Mouse (Mus musculus) adrenal gland, adult 18-20 months (tissue): ENCODE measurements around the gene Spata2l. TPM values are rescaled to one million over a fixed set of nuclear protein-coding genes. Genes with fewer than 3 reads are reported as not detected.
"Not testable (repeated sequence)": the region's sequence is repeated elsewhere in the genome, so short reads cannot be mapped to it uniquely, and the experiment has no call there.

Experiments used
- DNase-seq, 2 experiments: peaks; one replicate each; pipeline ENCODE4 v3.0.0; 2021 to 2022; ENCODE audit warnings: low spot score in 2 of 2
- total RNA-seq, 2 experiments: library from RNA; stranded (reverse); gene quantifications; 1 replicate in 1 of 2; 2 replicates in 1 of 2; pipeline ENCODE4 v1.2.3; 2021

Spata2l gene
- total RNA-seq, 2 experiments from 2014 or later = 10.5 to 14.2 TPM

DNA sequence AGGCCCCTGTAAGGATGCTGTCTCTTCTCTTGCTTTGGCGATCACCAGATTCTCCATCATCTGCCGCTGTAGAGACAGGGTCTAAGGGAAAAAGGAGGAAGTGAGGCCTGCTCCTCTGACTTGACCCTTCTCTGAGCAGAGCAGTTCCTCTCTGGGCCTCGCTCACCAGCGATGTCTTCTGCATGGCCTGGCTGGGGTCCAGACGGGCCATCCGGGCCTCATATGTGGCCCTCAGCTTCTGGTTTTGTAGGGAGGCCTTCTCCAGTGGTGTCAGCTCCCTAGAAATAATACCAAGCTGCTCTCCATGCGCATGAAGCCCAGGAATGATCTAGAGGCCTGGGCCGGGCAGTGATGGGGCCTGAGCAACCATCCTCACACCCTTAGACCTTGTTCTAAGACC is 12.6 kb upstream of the Spata2l start:
- DNase-seq = no peak

DNA sequence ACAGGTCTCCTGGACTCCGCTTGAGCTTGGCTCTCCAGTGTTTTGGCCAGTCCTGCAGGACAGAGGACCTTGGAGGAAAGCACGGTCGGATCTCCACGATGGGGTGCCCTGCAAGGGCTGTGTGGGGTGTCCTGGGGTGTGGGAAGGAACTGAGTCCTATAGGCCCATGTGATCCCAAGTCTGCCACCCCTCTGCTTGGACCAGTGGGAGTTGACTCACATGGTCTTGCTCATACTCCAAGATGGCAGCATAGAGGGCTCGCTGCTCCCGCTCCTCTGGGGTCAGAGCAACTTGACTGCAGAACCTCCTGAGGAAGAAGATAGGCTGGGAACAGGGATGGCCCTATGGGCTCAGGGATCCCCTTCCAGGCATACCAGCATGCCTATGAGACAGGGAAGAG is 11.7 kb upstream of the Spata2l start:
- DNase-seq = no peak

DNA sequence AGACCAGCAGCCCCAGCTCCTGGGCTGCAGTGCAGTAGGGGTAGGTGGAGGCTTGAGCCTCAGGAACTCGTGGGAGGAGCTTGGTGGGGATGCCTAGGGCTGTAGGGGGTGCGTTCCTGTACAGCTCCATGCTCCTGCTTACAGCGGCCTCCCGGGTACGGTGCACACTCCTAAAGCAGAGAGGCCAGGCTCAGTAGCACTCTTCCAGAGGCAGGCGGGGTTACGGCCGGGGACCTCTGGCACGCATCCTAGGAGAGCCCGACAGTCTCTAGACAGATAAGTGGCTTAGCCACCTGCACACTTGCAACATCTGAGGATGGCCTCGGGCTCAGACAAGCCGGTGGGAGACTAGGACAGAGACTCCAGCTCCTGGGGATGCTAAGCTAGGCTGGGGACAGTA is 9.5 kb upstream of the Spata2l start:
- no peak for DNase-seq

DNA sequence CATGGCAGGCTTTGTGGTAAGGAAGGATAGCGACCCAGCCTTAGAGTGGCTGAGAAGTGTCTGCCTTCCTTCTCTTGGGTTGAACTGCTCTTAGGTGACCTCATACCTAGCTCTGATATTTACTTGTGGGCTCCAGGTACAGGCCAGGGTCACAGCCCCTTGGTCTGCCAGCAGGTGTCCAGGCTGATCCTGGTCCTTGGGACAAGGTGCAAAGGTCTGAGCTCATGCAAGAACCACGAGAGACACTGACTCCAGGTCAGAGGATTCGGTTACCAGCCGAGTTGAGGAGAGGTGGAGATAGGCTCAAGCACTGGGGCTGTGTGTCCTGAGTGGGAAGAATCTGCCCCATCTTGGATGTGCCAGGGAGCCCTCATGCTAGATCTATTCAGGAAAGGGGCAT is 8.3 kb upstream of the Spata2l start:
- no peak for DNase-seq

DNA sequence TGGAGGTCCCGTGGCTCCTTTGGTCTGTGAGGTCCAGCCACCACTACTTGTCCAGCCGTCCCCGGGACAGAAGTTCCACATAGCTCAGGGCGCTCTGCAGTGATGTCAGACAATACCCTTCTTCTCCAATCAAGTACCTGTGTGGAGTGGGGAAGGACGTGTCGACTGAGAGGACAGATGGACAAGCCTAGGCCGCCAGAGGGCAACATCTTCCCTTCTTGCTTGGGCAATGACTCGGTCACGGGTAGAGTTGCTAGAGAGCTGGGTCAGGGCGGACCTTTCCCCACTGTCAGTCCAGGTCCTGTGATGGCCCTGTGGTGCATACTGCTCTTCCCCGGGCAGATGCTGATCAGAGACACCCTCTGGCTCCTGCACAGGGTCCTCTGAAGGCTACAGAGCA is 7.0 kb upstream of the Spata2l start:
- no peak for DNase-seq

DNA sequence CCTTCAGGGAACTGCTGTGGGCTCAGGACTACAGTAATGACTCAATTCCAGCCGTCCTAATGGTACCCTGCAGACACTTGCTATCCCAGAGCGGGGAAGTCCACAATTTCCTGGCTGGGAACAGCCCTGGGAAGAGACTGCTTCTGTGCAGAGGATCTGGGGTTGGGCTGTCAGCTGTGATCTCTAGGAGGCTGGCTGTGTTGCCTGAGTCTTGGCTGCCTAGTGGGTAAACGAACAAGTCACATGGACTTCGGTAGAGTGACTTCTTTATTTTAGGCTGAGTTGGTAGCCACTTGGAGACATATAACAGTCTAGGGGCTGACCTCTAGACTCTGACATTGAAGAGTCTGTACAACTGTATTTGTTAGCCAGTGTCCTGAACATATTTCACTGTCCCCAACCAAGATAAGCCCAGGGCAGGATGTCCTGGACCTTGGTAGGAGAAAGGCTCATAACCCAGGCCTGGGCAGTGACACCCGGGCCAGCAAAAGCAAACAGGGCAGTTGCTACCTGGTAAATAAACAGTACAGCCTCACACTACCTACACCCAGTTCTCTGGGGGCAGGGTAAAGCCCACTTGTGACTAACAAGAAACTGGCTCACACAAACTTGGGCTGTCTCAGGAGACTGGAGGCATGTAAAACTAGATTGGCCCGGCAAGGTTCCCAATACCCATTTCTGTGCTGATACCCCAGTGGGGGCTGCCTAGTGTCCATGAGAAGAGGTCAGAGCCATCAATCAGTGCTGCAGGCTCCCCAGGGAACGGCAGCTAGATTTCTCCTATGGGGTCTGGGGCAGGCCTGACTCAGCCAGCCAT is 6.3 kb upstream of the Spata2l start:
- DNase-seq = no peak

DNA sequence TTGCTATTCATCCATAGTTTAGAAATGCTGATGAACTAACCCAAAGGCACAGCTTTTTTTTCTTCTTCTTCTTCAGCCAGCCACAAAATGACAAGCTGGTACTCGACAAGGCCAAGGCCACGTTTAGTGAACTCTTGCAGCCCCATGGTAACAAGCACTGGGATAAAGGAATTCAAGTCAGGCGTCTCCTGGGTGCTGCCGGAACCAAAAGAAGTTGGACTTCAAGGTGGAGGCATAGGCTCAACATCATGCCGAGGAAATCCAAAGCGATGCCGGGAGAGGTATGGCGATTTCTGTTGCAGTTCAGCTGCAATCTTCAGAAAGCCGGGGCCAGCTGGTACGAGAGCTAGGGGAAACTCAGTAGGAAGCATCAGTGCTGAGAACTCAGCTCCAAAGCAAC is 3.4 kb upstream of the Spata2l start:
- peak in 1 of 2 experiments; percentile 14 for DNase-seq

DNA sequence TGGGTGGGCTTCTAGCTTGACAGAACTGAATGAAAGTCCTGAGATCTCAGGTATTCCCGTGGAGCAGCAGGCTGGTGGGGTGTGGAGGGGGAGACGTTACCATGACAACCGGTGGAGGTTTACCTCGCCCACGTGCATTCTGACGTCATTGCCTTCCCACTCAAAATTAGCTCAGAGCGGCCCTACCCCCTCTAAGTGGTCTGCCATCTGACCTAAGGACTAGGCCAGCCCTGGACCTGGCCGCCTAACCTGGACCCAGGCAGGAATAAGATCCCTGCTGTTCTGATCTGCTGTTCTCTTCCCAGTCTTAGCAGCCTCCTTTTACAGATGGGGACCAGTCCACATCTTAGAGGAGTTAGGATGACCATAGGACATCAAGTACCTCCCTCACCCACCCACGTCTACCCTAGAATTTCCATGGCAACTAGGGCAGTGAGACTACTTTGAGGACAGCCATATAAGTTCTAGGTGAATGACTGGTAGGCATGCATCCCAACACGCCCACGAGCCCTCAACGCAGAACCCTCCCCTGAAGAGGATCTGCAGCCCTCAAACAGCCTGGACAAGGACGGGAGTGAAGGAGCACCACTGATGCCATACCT is 1.0 kb downstream of the Spata2l start:
- no peak for DNase-seq

DNA sequence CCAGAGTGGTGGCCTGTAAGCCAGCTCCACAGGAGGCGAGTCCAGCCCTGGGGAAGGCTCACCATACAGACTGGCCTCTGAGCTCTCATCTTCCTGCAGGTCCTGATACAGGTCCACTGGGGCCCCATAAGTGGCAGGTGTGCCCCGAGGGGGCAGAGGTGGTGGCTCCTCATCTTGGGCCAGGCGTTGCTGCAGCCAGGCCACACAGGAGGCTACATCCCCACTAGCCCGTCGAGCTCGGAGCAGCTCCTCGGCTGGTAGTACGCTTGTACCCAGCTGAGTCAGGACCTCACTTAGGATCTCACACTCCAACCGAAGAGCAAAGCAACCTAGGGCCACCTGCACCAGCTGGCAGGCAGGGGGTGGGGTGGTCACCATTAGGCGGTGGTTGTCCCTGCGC is 2.3 kb downstream of the Spata2l start:
- no peak for DNase-seq

DNA sequence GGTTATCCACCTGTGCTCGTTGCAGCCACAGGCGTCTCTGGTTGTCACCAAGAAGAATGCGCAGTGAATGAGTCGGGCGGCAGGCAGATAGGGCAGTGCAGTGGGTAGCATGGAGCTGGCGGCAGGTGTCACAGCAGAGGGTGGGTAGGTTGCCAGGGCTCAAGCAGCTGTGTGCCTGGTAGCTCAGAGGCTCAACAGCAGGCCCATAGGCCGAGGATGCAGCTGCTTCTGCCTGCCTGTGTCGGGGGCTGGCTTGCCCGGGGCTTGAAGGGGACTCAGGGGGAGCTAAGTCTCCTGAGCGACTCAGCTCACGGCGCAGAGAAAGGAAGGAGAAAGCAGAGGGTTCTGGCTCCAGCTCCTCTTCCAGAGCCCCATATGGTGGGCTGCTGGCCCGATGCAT is 2.7 kb downstream of the Spata2l start:
- DNase-seq = no peak

DNA sequence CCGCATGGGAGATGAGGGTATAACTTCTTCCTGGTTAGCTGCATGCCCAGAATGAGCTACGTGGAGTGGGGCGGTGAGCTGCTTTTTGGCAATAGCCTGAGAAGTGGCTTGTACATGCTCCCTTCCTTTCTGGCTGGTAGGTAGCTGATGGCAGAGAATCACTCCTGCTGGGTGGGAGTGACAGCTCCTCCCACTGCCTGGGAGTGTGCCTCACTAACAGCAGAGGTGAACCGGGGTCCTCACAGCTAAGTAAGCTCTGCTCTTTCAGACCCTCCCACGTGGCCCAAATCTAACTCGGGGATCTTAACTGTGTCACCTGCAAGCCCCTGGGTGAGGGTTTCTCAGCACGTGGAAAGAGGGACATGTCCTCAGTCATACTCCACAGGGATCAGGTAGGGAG is 3.5 kb downstream of the Spata2l start:
- DNase-seq = no peak

DNA sequence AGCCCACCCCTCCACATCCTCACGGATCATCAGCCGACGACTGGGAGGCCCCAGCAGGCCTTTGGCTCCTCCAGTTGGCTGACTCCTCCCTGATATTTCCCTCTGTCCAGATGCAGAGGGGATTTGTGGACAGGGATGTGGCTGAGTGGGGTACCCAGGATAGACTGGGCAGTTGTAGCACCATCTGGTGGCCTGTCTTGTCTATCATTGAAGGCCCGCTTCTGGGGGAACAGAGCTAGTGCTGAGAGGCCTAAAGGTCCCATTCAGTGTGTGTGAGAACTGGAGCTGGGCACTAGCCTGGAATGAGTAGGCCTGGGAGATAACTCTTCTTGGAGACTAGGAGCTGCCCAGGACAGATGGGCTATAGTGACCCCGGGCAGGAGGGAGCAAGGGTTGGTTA is 4.3 kb downstream of the Spata2l start:
- no peak for DNase-seq

DNA sequence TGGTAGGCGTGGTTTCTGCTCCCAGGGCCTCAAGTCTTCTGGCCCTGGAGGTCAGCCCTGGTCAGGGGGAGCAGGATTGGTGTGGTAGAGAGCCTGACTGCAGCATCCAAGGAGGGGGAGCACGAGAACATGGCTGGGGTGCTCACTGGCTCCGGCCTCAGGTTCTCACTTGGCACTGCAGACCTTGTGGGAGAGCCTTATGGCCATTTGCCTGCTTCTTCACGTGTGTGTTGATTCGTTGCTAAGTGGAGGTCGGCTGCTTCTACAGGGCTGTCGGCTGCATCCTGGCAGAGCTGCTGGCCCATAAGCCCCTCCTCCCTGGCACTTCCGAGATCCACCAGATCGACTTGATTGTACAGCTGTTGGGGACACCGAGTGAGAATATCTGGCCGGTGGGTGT is 5.7 kb downstream of the Spata2l start:
- DNase-seq = not testable (repeated sequence)

DNA sequence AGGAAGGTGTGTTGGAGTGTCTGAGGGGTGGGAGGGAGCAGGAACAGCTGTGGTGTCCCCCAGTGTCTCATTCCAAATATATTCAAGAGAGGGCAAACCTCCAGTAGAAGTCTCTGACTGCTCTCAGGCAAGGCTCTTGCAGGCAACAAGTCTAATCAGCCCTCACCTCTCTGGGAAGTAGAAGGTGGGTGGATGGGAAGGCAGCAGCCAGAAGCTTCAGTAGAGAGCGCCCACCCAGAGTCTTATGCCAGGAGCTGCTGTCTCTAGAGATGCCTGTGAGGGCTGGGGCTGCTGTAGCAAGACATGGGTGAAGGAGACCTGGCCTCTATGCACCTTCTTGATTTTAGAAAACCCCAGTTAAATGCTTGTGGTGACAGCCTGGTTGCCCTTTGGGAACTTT is 7.6 kb downstream of the Spata2l start:
- DNase-seq = no peak

DNA sequence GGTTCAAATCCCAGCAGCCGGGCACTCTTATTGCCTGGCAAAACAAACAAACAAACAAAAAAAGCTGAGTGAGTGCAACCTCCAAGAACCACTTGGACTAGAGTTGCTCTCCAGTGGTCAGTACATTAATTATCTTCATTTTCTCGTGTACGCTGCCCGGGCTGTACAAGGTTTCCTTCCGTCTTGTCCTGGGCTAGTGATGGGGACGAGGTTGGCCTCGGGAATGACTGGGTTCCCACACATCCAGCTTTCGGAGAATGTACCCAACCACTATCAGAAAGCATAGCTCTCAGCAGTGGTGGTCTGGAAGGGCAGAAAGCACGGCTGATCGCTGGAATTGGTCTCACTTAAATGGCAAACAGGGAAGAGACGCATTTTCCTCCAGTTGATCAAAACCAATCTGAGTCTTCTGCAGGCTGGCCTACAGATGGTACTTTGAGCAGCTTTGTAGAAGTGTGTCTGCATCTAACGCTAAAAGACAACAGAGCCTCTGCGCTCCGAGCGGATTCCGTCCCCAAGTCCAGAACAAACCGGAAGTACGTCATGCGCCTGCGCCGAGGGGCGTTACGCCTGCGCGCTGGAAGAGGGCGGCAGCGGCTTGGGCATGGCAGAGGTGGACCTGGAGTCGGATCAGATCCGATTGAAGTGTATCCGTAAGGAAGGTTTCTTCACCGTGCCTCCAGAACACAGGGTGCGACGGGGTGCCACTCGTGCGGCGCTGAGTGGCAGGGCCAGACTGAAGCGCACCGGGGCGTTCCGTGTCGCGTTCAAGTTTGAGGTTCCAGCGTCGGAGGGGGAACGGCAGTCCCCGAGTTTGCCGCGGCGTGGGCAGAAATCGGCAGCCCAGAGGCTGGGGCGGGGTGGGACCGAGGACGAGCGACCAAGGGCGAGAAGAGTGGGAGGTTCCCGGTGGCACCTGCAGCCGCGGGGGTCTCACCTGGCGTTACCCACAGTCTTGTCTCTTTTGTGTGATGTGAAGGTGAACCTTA is 11.5 kb downstream of the Spata2l start, which contains the start of gene Cdk10:
Cdk10 (plus strand) TSS at position 565 of the 989 bp plus-strand sequence.
- peak; percentile 96 to 97 for DNase-seq

DNA sequence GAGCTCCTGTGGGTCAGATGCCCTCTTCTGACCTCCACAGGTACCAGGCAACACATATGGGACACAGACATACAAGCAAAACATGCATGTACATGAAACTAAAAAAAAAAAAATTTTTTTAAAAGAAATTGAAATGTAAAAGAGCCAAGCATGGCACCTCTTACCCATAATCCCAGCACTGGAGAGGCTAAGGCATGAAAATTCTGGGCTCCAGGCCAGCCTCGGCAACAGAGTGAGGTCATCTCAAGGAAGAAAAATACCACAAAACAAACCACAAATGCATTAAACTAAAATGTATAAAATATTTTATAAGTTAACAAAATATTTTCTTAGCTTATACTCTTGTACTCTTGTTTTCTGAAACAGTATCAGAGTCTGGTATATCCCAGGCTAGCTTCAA is 15.1 kb downstream of the Spata2l start:
- no peak for DNase-seq

DNA sequence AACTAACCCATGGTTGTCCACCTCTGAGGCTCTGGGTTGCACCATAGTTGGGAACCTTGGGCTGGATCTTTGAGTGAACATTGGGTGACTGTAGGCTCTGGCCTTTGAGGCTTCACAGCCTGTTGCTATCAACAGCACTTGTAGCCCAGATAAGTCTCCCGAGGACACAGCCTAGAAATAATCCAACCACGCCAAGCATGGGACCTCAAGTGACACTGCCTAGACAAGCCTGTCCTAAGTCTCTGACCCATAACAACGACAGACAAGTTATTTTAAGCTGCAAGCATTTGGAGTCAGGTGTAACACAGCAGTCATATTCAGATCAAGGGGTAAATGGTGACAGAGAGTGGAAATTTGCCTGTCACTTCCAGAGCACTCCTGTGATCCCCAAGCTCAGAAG is 20.6 kb downstream of the Spata2l start:
- DNase-seq = no peak

DNA sequence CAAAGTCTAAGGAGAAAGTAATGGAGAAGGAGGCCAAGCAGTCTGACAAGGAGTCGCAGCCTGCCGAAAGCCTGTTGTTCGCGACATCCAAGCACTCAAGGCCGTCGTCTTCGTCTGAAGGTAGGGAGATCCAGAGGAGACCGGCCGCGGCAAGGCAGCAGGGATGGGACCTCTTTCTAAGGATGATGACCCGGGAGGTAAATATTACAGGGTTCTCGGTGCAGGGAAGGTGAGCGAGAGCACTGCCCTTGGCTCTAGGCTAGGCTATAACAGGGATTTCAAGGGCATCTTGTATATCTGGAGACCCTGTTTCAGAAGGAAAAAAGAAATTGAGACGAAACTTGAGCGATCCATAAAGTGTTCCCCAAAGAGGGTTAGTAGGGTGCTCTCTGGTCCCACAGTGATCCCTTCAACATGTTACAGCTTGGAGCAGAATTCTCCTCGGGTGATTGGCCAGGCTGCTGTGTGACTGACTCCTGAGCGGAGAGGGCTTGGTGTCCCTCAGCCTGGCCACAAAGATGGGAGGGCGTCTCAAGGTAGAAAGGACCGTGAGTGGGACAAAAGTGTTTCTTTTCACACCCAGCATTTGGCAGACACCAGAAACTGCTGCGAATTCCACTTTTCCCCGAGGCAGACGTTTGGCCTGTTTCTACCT is 22.8 kb downstream of the Spata2l start:
- no peak for DNase-seq

DNA sequence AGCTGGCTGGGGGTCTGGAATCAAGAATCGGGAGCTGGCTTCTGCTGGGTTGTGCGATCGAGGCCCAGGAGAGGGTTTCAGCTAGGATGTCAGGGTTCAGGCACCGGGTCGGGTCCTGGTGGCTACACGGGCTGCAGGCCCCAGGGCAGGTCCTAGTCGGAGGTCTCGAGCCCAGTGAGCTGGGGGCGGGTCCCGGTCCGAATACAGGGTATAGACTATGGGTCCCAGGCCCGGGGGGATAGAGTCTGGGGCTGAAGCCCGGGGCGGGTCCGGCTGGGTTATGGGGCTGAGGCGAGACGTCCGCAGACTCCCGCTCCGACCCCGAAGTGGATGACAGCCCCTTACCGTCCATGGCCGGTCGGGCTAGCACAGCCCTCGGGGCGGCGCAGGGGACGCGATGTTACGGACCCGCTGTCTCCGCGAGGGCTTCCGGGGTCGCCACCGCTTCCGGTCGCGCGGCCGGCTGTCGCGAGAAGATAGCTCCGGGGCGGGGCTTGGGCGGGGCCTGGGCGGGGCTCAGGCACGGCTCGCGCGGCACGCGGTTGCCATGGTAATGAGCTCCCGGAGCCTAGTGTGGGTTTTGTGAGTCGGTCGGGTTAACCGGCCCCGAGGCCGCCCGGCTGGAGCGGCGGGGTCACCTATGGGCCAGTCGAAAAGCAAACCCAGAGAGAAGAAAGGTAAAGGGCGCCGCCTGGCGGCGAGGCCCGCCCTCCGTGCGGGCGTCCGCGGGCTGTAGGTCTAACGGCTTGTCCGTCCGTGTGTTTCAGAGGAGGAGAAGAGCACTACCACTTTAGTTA is 23.5 kb downstream of the Spata2l start, which contains the start of the genes Chmp1a and Spata33:
Chmp1a (minus strand) TSS at position 443 of the 797 bp plus-strand sequence.
Spata33 (plus strand) TSS at position 512 of the 797 bp plus-strand sequence.
- peak; percentile 85 to 89 for DNase-seq

DNA sequence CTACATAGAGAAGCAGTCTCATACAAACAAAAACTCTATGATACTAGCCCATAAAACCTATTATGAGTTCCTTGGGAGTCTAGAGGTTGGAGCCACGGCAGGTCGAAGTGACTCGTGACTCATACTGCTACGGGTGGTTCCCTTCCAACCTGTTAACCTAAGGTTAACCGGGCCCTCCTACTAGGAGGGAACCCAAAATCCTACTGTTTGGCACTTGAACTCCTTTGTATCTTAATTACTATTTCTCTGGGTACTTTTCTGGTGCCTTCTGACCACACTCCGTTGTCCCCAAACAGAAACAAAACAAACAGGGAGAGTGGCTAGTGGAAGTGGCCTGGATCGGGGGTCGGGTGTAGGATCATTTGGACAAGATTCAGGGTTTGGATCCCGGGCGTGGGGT is 24.2 kb downstream of the Spata2l start:
- DNase-seq = no peak
